Mouse (Mus musculus): ENCODE data around the gene Cntnap4. TPM values are rescaled to one million over a fixed set of nuclear protein-coding genes. Genes with fewer than 3 reads are reported as not detected.

Gene Cntnap4
- 3.1 and 3.6 TPM in 2 replicates for polyA plus RNA-seq (2016; fragmentation: Nextera tagmentation; extraction: Ambion mirVana)

- 2% methylated on average over 18 of the region's 18 CpGs for WGBS
- H3K4me2 ChIP-seq: peak within 1 kb of the TSS; percentile 73
- ATAC-seq (ENCODE audit: low FRiP score): peak; percentile 88
These were observed at the start of gene Cntnap4 for GRCm38 (mm10) chr8:112569471-112570141. TSS of gene Cntnap4 (plus strand) at chr8:112570043.

GRCm38 (mm10) chr8:112557376-112557775, 12.5 kb upstream of the Cntnap4 start:
- Histone ChIP-seq H3K9me3 (no peaks in the 10 kb centered on the region), H3K4me1 (no peaks in the 10 kb centered on the region), H3K36me3 (replicated peaks) (no peaks in the 10 kb centered on the region), H3K9ac (no peak overlapping the region), H3K4me3 (replicated peaks) (no peak overlapping the region), H3K4me2 (no peak overlapping the region), H3K27me3 (no peaks in the 10 kb centered on the region), H3K27ac (no peak overlapping the region)
- WGBS: 65% methylated on average over 4 of the region's 4 CpGs
- ATAC-seq (ENCODE audit: low FRiP score): no peak

More at GRCm38 (mm10) chr8:112569471-112570141, at the start of gene Cntnap4:
- Histone ChIP-seq H3K9me3 (no peaks in the 10 kb centered on the region), H3K9ac (peak within 1 kb of the TSS; percentile 61), H3K4me1 (peaks cover 3% of the 10 kb centered on the region; the same call in 1 of the 2 replicates), H3K27ac (peak within 1 kb of the TSS; percentile 53; the same call in 1 of the 2 replicates), H3K27me3 (peaks cover 8% of the 10 kb centered on the region), H3K36me3 (replicated peaks) (no peaks in the 10 kb centered on the region), H3K4me3 (replicated peaks) (peak within 1 kb of the TSS; percentile 52)

GRCm38 (mm10) chr8:112570541-112570940, 698 bp downstream of the Cntnap4 start:
- 6% methylated on average over 6 of the region's 6 CpGs for WGBS
- H3K36me3 ChIP-seq (replicated peaks): no peaks in the 10 kb centered on the region
- no peaks in the 10 kb centered on the region for H3K9me3 ChIP-seq
- peaks cover 3% of the 10 kb centered on the region; the same call in 1 of the 2 replicates for H3K4me1 ChIP-seq
- peak; percentile 47; the same call in 1 of the 2 replicates for ATAC-seq (ENCODE audit: low FRiP score)
- peaks cover 8% of the 10 kb centered on the region for H3K27me3 ChIP-seq
- H3K9ac ChIP-seq: no peak overlapping the region
- H3K4me3 ChIP-seq (replicated peaks): peak overlapping the region; percentile 52
- peak overlapping the region; percentile 73 for H3K4me2 ChIP-seq
- H3K27ac ChIP-seq: no peak overlapping the region

GRCm38 (mm10) chr8:112571337-112571904, 1.6 kb downstream of the Cntnap4 start:
- Histone ChIP-seq H3K27me3 (peaks cover 8% of the 10 kb centered on the region), H3K9me3 (no peaks in the 10 kb centered on the region), H3K4me3 (replicated peaks) (peak overlapping the region; percentile 10; the same call in 1 of the 2 replicates), H3K36me3 (replicated peaks) (no peaks in the 10 kb centered on the region), H3K27ac (no peak overlapping the region), H3K4me1 (peaks cover 3% of the 10 kb centered on the region; the same call in 1 of the 2 replicates), H3K9ac (no peak overlapping the region), H3K4me2 (peak overlapping the region; percentile 73)
- WGBS: 15% methylated on average over 9 of the region's 9 CpGs
- ATAC-seq (ENCODE audit: low FRiP score): peak; percentile 61; the same call in 1 of the 2 replicates

GRCm38 (mm10) chr8:112581473-112581872, 11.6 kb downstream of the Cntnap4 start:
- H3K9ac ChIP-seq: no peak overlapping the region
- no peaks in the 10 kb centered on the region for H3K9me3 ChIP-seq
- no peaks in the 10 kb centered on the region for H3K36me3 ChIP-seq (replicated peaks)
- H3K4me2 ChIP-seq: no peak overlapping the region
- WGBS: 77% methylated on average over 6 of the region's 6 CpGs
- H3K4me1 ChIP-seq: no peaks in the 10 kb centered on the region
- H3K27me3 ChIP-seq: no peaks in the 10 kb centered on the region
- H3K27ac ChIP-seq: no peak overlapping the region
- H3K4me3 ChIP-seq (replicated peaks): no peak overlapping the region
- no peak for ATAC-seq (ENCODE audit: low FRiP score)

- no peak overlapping the region for H3K4me3 ChIP-seq (replicated peaks)
- ATAC-seq (ENCODE audit: low FRiP score): no peak
These were observed 13.6 kb downstream of the Cntnap4 start for GRCm38 (mm10) chr8:112583440-112583839.

GRCm38 (mm10) chr8:112588357-112589051, 18.7 kb downstream of the Cntnap4 start:
- Histone ChIP-seq H3K27me3 (no peaks in the 10 kb centered on the region), H3K9ac (no peak overlapping the region), H3K36me3 (replicated peaks) (no peaks in the 10 kb centered on the region), H3K9me3 (no peaks in the 10 kb centered on the region), H3K4me3 (replicated peaks) (no peak overlapping the region), H3K27ac (no peak overlapping the region), H3K4me2 (no peak overlapping the region), H3K4me1 (peaks cover 7% of the 10 kb centered on the region)
- no peak for ATAC-seq (ENCODE audit: low FRiP score)
- WGBS: 83% methylated on average over 8 of the region's 8 CpGs

More at GRCm38 (mm10) chr8:112583440-112583839, 13.6 kb downstream of the Cntnap4 start:
- H3K9ac ChIP-seq: no peak overlapping the region
- H3K27ac ChIP-seq: no peak overlapping the region
- WGBS: 86% methylated on average over 2 of the region's 2 CpGs
- no peaks in the 10 kb centered on the region for H3K4me1 ChIP-seq
- no peaks in the 10 kb centered on the region for H3K9me3 ChIP-seq
- H3K4me2 ChIP-seq: no peak overlapping the region
- no peaks in the 10 kb centered on the region for H3K36me3 ChIP-seq (replicated peaks)
- H3K27me3 ChIP-seq: no peaks in the 10 kb centered on the region

GRCm38 (mm10) chr8:112589052-112589389, 19.2 kb downstream of the Cntnap4 start:
- no peak overlapping the region for H3K4me2 ChIP-seq
- no peaks in the 10 kb centered on the region for H3K27me3 ChIP-seq

GRCm38 (mm10) chr8:112596023-112596776, 26.4 kb downstream of the Cntnap4 start:
- H3K9ac ChIP-seq: no peak overlapping the region
- peak; percentile 41; the same call in 1 of the 2 replicates for ATAC-seq (ENCODE audit: low FRiP score)
- H3K4me1 ChIP-seq: peaks cover 13% of the 10 kb centered on the region
- no peaks in the 10 kb centered on the region for H3K36me3 ChIP-seq (replicated peaks)
- H3K9me3 ChIP-seq: 0 out of 2 replicates have a peak, but pooled peaks cover 3% of the 10 kb centered on the region
- H3K27ac ChIP-seq: no peak overlapping the region
- no peak overlapping the region for H3K4me3 ChIP-seq (replicated peaks)
- H3K4me2 ChIP-seq: no peak overlapping the region
- no peaks in the 10 kb centered on the region for H3K27me3 ChIP-seq
- 54% methylated on average over 15 of the region's 15 CpGs for WGBS

More at GRCm38 (mm10) chr8:112589052-112589389, 19.2 kb downstream of the Cntnap4 start:
- no peaks in the 10 kb centered on the region for H3K9me3 ChIP-seq
- WGBS: 78% methylated on average over 14 of the region's 14 CpGs
- no peak overlapping the region for H3K4me3 ChIP-seq (replicated peaks)
- H3K9ac ChIP-seq: no peak overlapping the region
- H3K27ac ChIP-seq: no peak overlapping the region
- no peak; the same call in 1 of the 2 replicates for ATAC-seq (ENCODE audit: low FRiP score)
- peaks cover 7% of the 10 kb centered on the region for H3K4me1 ChIP-seq
- no peaks in the 10 kb centered on the region for H3K36me3 ChIP-seq (replicated peaks)

- WGBS: 92% methylated on average over 11 of the region's 11 CpGs
These were observed 30.1 kb downstream of the Cntnap4 start for GRCm38 (mm10) chr8:112599975-112600374.

GRCm38 (mm10) chr8:112601150-112601549, 31.3 kb downstream of the Cntnap4 start:
- Histone ChIP-seq H3K9ac (no peak overlapping the region), H3K36me3 (replicated peaks) (no peaks in the 10 kb centered on the region), H3K27ac (no peak overlapping the region), H3K4me1 (peaks cover 3% of the 10 kb centered on the region; the same call in 1 of the 2 replicates), H3K4me2 (no peak overlapping the region), H3K4me3 (replicated peaks) (no peak overlapping the region), H3K27me3 (no peaks in the 10 kb centered on the region), H3K9me3 (0 out of 2 replicates have a peak, but pooled peaks cover 4% of the 10 kb centered on the region)
- no peak for ATAC-seq (ENCODE audit: low FRiP score)
- 69% methylated on average over 1 of the region's 1 CpGs for WGBS

More at GRCm38 (mm10) chr8:112599975-112600374, 30.1 kb downstream of the Cntnap4 start:
- ATAC-seq (ENCODE audit: low FRiP score): no peak
- no peak overlapping the region for H3K27ac ChIP-seq
- peaks cover 7% of the 10 kb centered on the region; the same call in 1 of the 2 replicates for H3K4me1 ChIP-seq
- no peak overlapping the region for H3K4me2 ChIP-seq
- H3K9me3 ChIP-seq: 0 out of 2 replicates have a peak, but pooled peaks cover 4% of the 10 kb centered on the region
- H3K4me3 ChIP-seq (replicated peaks): no peak overlapping the region
- H3K36me3 ChIP-seq (replicated peaks): no peaks in the 10 kb centered on the region
- no peak overlapping the region for H3K9ac ChIP-seq
- no peaks in the 10 kb centered on the region for H3K27me3 ChIP-seq
